Mouse (Mus musculus) forebrain, embryonic 11.5 days (tissue): ENCODE data around the gene Pgpep1l. TPM values are rescaled to one million over a fixed set of nuclear protein-coding genes. Genes with fewer than 3 reads are reported as not detected.

Experiments used
- ATAC-seq: fragments of 200-750 bp; cut with Nextera tagmentation; replicated peaks from 2 replicates; pipeline ENCODE4 v1.8.0; 2017; ENCODE audit warnings: moderate TSS enrichment; ENCODE audit not compliant: low FRiP score
- DNase-seq: peaks from one replicate; pipeline ENCODE4 v3.0.0-alpha.2; 2017; ENCODE audit warnings: low spot score
- H3K27ac ChIP-seq: fragments of 300-500 bp; sonication (generic); 2 replicates; pipeline ENCODE4 v1.5.1; 2014; ENCODE audit warnings: low read depth, low read length
- H3K27me3 ChIP-seq: fragments of 300-500 bp; sonication (generic); 2 replicates; pipeline ENCODE4 v1.6.1; 2014; ENCODE audit warnings: mild to moderate bottlenecking, low read length, mixed read lengths; ENCODE audit not compliant: control insufficient read depth, insufficient read depth
- H3K36me3 ChIP-seq: fragments of 300-500 bp; sonication (generic); 2 replicates; pipeline ENCODE4 v1.6.1; 2014; ENCODE audit warnings: mild to moderate bottlenecking, low read length, moderate library complexity, mixed read lengths; ENCODE audit not compliant: control insufficient read depth, insufficient read depth
- H3K4me1 ChIP-seq: fragments of 300-500 bp; sonication (generic); replicated peaks from 2 replicates; pipeline ENCODE4 v1.6.1; 2014; ENCODE audit warnings: low read length, mixed read lengths; ENCODE audit not compliant: control insufficient read depth, insufficient read depth
- H3K4me2 ChIP-seq: fragments of 300-500 bp; sonication (generic); 2 replicates; pipeline ENCODE4 v1.6.1; 2014; ENCODE audit warnings: low read depth, mild to moderate bottlenecking, low read length, moderate library complexity, mixed read lengths; ENCODE audit not compliant: severe bottlenecking
- H3K4me3 ChIP-seq: fragments of 300-500 bp; sonication (generic); 2 replicates; pipeline ENCODE4 v1.5.1; 2014; ENCODE audit warnings: low read depth, low read length
- H3K9ac ChIP-seq: fragments of 300-500 bp; sonication (generic); 2 replicates; pipeline ENCODE4 v1.6.1; 2014; ENCODE audit warnings: low read length
- H3K9me3 ChIP-seq: fragments of 300-500 bp; sonication (generic); 2 replicates; pipeline ENCODE4 v1.6.1; 2016; ENCODE audit warnings: low read length, mixed read lengths; ENCODE audit not compliant: control insufficient read depth
- WGBS: fragments of 180-500 bp; shearing (Covaris S2); extraction: QIAGEN DNeasy Blood & Tissue Kit; methylation state at CpG from one replicate; pipeline ENCODE4 v1.1.7; 2014; 5-methylcytosine and 5-hydroxymethylcytosine counted together
- polyA plus RNA-seq: library from polyadenylated mRNA; unstranded; fragments of >200 nt; fragmentation: Nextera tagmentation; extraction: Ambion mirVana; gene quantifications from 2 replicates; pipeline ENCODE4 v1.2.1, GENCODE M21; 2014

Pgpep1l gene
- polyA plus RNA-seq: not detected in 2 replicates

DNA sequence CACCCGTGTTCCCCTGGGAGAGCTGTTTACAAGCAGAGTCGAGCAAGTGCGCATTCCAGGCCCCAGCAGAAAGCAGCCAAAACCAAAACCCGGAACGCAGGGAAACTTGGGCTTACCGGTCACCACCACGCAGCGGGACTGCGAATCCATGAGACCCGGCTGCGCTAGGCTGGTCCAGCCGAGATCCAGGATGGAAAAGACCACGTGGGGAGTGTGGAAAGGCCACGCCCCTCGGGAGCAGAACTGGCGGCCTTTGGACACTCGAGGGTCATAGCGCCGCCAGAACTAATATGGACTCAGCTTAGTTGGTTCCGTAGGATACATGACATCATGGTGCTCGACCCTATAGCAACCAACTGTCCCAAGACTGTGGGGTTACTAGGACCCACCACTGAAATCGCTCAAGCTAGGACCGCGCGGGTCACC, at the start of gene Pgpep1l:
Gene Pgpep1l (minus strand): TSS at position 206 of the 426 bp plus-strand sequence.
- no peak for DNase-seq
- Histone ChIP-seq H3K4me2 (peak within 1 kb of the TSS; percentile 53), H3K9me3 (no peaks in the 10 kb centered on the region; the same call in 1 of the 2 replicates), H3K27me3 (peaks cover 3% of the 10 kb centered on the region; the same call in 1 of the 2 replicates), H3K27ac (no peak within 1 kb of the TSS), H3K36me3 (no peaks in the 10 kb centered on the region), H3K9ac (peak within 1 kb of the TSS; percentile 29; the same call in 1 of the 2 replicates), H3K4me1 (peaks cover 9% of the 10 kb centered on the region; the same call in 1 of the 2 replicates), H3K4me3 (peak within 1 kb of the TSS; percentile 25)
- ATAC-seq: no peak; the same call in 1 of the 2 replicates
- WGBS: 7% methylated on average over 25 of the region's 25 CpGs

DNA sequence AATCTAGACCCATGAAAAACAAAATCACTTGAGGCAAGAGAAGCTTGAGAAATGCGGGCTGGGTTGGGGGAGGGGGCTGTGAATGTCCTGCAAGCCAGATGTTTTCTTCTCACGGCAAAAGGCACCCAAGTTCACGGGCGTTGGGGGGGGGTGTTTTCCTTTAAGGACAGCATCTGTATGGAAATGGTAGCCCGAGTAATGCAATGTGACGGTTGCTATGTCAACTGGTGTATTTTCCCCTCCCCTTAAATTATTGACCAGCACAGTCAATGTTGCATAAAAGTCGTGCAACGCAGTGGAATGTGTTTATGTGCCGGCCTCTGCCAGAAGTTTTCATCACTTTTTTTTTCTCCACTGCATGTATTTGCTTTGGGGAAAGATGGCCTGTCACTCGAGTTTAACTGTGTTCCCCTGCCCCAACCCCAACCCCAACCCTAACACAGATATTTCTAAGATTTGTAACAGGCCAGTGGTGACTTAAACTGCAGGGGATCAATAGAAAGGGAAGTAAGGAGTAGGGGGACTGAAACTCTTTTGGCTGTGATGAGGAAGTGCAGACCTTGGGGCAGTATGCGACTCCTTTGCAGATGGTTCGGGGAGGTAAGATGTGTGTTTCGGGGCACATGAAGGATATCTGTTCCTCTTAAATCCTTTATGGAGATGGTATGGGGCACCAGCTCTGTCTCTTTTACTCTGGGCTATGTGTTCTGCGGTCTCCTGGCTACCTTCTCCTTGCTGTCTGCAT, 49.2 kb upstream of the Pgpep1l start:
- DNase-seq (no peak), ATAC-seq (no peak)
- Histone ChIP-seq H3K36me3 (no peaks in the 10 kb centered on the region), H3K27ac (no peak overlapping the region), H3K9me3 (no peaks in the 10 kb centered on the region), H3K27me3 (no peaks in the 10 kb centered on the region), H3K4me2 (no peak overlapping the region), H3K9ac (no peak overlapping the region), H3K4me1 (no peaks in the 10 kb centered on the region), H3K4me3 (no peak overlapping the region)
- 83% methylated on average over 14 of the region's 14 CpGs for WGBS

DNA sequence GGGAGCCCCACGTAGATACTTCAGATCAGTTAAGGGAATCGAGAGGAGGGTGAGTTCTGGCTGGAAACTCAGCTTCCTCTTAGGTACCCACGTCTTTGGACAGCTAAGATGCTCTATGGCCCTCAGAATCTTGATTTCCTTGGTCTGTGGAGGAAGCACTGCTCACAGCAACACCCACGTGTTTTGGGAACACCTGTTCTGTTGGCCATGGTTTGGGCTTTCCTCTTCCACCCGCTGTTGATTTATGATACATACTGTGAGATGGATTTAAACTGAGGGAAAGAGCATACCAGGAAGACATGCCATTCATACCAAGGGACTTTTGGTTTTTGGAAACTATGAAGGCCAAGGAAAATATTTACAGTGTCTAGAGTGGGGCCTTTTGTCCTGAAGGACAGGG, 48.4 kb upstream of the Pgpep1l start:
- Histone ChIP-seq H3K9me3 (no peaks in the 10 kb centered on the region), H3K9ac (no peak overlapping the region), H3K27me3 (no peaks in the 10 kb centered on the region), H3K36me3 (no peaks in the 10 kb centered on the region), H3K4me3 (no peak overlapping the region), H3K4me1 (no peaks in the 10 kb centered on the region), H3K27ac (no peak overlapping the region), H3K4me2 (no peak overlapping the region)
- 89% methylated on average over 5 of the region's 5 CpGs for WGBS
- DNase-seq (no peak), ATAC-seq (no peak)

DNA sequence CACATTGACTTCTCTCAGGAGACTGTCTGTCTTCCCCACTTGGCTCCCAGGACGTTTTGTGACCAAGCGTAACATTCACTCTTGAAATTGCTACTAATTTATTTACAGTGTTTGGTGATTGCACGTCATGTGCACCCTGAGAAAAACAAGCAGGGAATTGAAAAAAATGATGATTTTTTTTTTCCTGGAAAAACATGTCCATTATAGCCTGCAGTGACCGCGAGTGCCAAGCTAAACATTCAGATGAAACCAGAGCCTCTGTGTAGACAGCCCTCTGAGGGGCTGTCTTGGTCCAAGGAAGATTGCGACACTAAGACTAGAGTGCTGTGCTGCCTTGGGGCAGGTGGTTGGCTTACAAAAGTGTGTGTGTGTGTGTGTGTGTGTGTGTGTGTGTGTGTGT, 47.4 kb upstream of the Pgpep1l start:
- 85% methylated on average over 6 of the region's 6 CpGs for WGBS
- Histone ChIP-seq H3K4me1 (no peaks in the 10 kb centered on the region), H3K27ac (no peak overlapping the region), H3K9me3 (no peaks in the 10 kb centered on the region), H3K9ac (no peak overlapping the region), H3K4me3 (no peak overlapping the region), H3K36me3 (no peaks in the 10 kb centered on the region), H3K27me3 (no peaks in the 10 kb centered on the region), H3K4me2 (no peak overlapping the region)
- ATAC-seq (no peak), DNase-seq (no peak)

DNA sequence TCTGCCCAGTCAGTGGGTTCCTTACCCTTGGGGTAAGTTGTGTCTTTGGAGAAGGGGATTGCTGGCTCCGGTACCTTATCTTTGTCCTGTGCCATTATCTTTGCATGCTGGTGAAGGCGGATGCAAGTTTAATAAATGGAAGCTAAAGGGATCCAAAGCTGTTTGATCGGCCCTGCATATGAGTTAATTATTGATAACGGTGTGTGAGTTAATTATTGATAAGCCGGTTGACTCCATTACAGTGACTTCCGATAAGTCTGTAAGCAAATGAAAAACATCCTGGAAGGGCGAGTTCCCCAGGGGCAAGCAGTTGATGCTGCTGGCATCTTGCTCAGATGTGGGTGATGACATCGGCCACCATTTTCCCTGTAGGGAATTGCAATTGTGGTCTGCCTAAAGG, 42.7 kb upstream of the Pgpep1l start:
- DNase-seq (no peak), ATAC-seq (no peak)
- H3K4me1 ChIP-seq: no peaks in the 10 kb centered on the region; the same call in 1 of the 2 replicates
- H3K27me3 ChIP-seq: no peaks in the 10 kb centered on the region
- no peak overlapping the region for H3K4me2 ChIP-seq
- H3K36me3 ChIP-seq: no peaks in the 10 kb centered on the region
- H3K9ac ChIP-seq: no peak overlapping the region
- no peak overlapping the region for H3K27ac ChIP-seq
- 95% methylated on average over 8 of the region's 8 CpGs for WGBS
- H3K9me3 ChIP-seq: no peaks in the 10 kb centered on the region
- no peak overlapping the region for H3K4me3 ChIP-seq

DNA sequence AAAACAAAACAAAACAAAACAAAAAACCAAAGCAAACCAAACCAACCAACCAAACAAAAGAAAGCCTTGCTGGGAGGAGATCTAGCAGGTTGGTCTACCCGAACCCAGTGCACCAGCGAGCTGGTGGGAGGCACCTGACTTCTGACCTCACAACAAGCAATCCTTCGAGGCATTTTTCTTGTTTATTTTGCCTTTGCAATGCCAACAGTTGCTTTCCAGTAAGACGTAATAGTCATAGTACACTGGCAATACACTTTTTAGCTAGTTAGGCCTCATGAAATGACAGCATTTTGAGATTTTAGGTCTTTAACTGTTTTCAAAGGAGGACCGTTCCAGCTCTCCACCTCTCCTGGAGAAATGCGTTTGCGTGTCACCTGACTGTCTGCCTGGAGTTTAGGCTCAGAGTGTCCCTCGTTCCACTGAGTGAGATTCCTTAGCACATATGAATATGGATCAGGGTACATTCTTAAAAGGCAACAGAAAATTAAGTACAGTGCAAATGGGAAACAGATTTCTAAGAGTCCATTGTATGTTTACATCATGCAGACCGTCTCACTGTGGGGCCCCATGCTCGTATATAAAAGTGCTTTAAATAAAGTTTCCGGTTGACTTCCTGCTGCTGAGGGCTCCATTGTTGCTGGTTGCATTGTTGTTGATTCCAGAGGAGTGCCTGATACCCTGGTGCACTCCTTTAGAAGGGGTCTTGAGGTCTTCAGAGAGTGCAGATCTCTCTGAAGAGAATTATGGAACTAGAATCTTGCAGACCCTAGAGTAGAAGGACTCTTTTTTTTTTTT, 41.9 kb upstream of the Pgpep1l start:
- no peaks in the 10 kb centered on the region for H3K9me3 ChIP-seq
- H3K36me3 ChIP-seq: no peaks in the 10 kb centered on the region
- no peak overlapping the region for H3K27ac ChIP-seq
- DNase-seq (no peak), ATAC-seq (no peak)
- H3K4me1 ChIP-seq: no peaks in the 10 kb centered on the region; the same call in 1 of the 2 replicates
- H3K9ac ChIP-seq: no peak overlapping the region
- no peaks in the 10 kb centered on the region for H3K27me3 ChIP-seq
- WGBS: 62% methylated on average over 11 of the region's 11 CpGs
- H3K4me2 ChIP-seq: no peak overlapping the region
- no peak overlapping the region for H3K4me3 ChIP-seq

DNA sequence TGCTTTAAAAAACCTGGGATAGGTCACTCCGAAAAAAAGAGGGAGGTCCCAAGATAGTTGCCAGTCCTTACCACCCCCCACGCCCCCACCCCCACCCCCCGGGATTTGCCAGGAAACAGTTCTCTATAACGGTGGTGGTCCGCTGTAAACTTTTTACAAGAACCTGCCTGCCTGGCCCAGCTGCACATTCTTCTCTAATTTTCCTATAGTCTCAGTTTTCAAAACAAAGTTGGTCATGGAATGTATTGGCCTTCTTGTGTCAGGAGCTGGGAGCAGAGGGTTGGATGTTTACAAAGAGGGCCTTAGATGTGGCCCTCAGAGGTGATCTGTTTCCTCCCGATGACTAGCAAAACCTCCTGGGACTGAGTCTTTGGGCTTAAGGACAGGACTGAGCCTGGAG, 39.7 kb upstream of the Pgpep1l start:
- ATAC-seq (no peak), DNase-seq (no peak)
- no peak overlapping the region for H3K4me2 ChIP-seq
- no peaks in the 10 kb centered on the region; the same call in 1 of the 2 replicates for H3K4me1 ChIP-seq
- no peaks in the 10 kb centered on the region for H3K36me3 ChIP-seq
- H3K27me3 ChIP-seq: no peaks in the 10 kb centered on the region
- no peak overlapping the region for H3K9ac ChIP-seq
- no peak overlapping the region for H3K27ac ChIP-seq
- H3K4me3 ChIP-seq: no peak overlapping the region
- WGBS: 69% methylated on average over 6 of the region's 6 CpGs
- H3K9me3 ChIP-seq: no peaks in the 10 kb centered on the region

DNA sequence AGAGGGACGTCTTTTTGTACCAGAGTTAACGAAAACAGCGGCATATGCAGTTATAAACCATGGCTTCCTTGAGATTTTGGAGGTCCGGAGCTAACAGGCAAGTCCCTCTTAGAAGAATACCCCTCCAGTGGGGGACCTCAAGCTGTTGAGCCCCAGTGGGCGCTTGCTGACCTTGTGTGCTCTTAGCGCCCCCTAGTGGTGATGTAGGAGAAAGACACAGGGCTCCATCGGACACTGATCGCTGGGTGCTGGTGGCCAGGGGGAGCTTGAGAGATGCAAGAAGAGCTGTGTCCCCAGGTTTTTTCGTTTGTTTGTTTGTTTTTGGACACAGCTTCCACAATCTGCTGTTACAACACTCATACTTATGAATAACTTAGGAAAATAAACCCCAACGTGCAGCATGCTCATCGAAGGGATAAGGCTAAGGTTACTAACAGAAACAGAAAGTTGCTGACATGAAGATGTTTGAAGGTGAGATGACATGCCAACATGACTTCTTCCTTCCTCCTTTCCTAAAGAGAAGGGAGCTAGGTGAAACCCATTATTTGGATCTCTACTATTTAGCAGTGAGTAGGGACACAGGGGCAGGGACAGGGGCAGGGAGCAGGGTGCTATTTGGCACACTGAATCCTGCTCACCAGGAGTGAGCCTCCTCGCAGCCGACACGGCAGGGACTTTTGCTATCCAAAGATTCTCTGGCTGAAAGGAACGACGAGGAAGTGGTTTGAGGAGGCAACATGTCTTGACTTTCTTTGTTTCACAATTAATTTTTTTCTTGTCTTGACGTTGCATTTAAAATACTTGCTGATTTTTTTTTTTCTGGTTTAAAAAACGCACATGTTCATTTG, 38.8 kb upstream of the Pgpep1l start:
- H3K27me3 ChIP-seq: no peaks in the 10 kb centered on the region
- no peak overlapping the region for H3K4me3 ChIP-seq
- no peak overlapping the region for H3K4me2 ChIP-seq
- no peak overlapping the region for H3K27ac ChIP-seq
- DNase-seq (peak; percentile 84), ATAC-seq (peak; percentile 78)
- no peaks in the 10 kb centered on the region; the same call in 1 of the 2 replicates for H3K4me1 ChIP-seq
- WGBS: 37% methylated on average over 18 of the region's 18 CpGs
- H3K9ac ChIP-seq: no peak overlapping the region
- H3K36me3 ChIP-seq: no peaks in the 10 kb centered on the region
- H3K9me3 ChIP-seq: no peaks in the 10 kb centered on the region
